14 mouse cellular contexts compared by ENCODE assay signal in genomic region chr10:80382641-80383365, GRCm38 (mm10). TPM values are rescaled to one million over a fixed set of nuclear protein-coding genes. Genes with fewer than 3 reads are reported as not detected.
DNase-seq lines count a peak whose midpoint lies in the region; ATAC-seq lines count a peak whose summit lies in the region.
"Had no signal": no experiment of that assay in that cellular context is flagged by ENCODE, and none has a peak within 500 bp of the region (broad histone marks: within the 10 kb centered on the region; RNA-seq: fewer than 3 reads in every experiment).

No protein-coding gene starts in this region.

- H3K4me2 ChIP-seq in limb, embryonic 13.5 days (replicated peaks) = peak overlapping the region; percentile 95; the same call in 1 of the 2 replicates
- peak overlapping the region; percentile 91 for H3K4me2 ChIP-seq in forebrain, embryonic 12.5 days
- H3K4me2 ChIP-seq in hindbrain, embryonic 13.5 days = peak overlapping the region; percentile 100
- peak overlapping the region; percentile 95 for H3K4me2 ChIP-seq in midbrain, embryonic 16.5 days (ENCODE audit: low read length)
- H3K4me2 ChIP-seq: heart, embryonic 12.5 days; liver, embryonic 11.5 days had no signal

- no peak overlapping the region for H3K27ac ChIP-seq in limb, embryonic 13.5 days
- H3K27ac ChIP-seq in limb, embryonic 10.5 days = no peak overlapping the region
- no peak overlapping the region for H3K27ac ChIP-seq in forebrain, embryonic 12.5 days
- H3K27ac ChIP-seq in hindbrain, embryonic 13.5 days = no peak overlapping the region
- H3K27ac ChIP-seq in midbrain, embryonic 16.5 days (ENCODE audit: low read length) = no peak overlapping the region
- H3K27ac ChIP-seq: kidney, postnatal 0 days had no signal

- H3K36me3 ChIP-seq in limb, embryonic 13.5 days = peaks cover 56% of the 10 kb centered on the region
- H3K36me3 ChIP-seq in limb, embryonic 10.5 days = peaks cover 63% of the 10 kb centered on the region
- H3K36me3 ChIP-seq in forebrain, embryonic 12.5 days (replicated peaks) = peaks cover 56% of the 10 kb centered on the region
- H3K36me3 ChIP-seq in hindbrain, embryonic 13.5 days = peaks cover 56% of the 10 kb centered on the region
- peaks cover 40% of the 10 kb centered on the region for H3K36me3 ChIP-seq in midbrain, embryonic 16.5 days (ENCODE audit: control insufficient read depth, insufficient read depth, low read length)

- no peak overlapping the region for H3K9ac ChIP-seq in limb, embryonic 13.5 days
- H3K9ac ChIP-seq in forebrain, embryonic 12.5 days = no peak overlapping the region
- peak overlapping the region; percentile 100 for H3K9ac ChIP-seq in hindbrain, embryonic 13.5 days
- H3K9ac ChIP-seq in midbrain, embryonic 16.5 days (ENCODE audit: low read depth, low read length) = no peak overlapping the region
- H3K9ac ChIP-seq: heart, embryonic 12.5 days had no signal

- WGBS in limb, embryonic 13.5 days = 78% methylated on average over 7 of the region's 7 CpGs
- WGBS in limb, embryonic 10.5 days = 93% methylated on average over 7 of the region's 7 CpGs
- WGBS in forebrain, embryonic 12.5 days = 90% methylated on average over 7 of the region's 7 CpGs
- WGBS in hindbrain, embryonic 13.5 days = 87% methylated on average over 7 of the region's 7 CpGs
- WGBS in midbrain, embryonic 16.5 days = 73% methylated on average over 7 of the region's 7 CpGs

- H3K4me3 ChIP-seq in limb, embryonic 13.5 days = 0 out of 2 replicates have a peak overlapping the region, but pooled peaks have one; percentile 12
- no peak overlapping the region for H3K4me3 ChIP-seq in limb, embryonic 10.5 days
- no peak overlapping the region for H3K4me3 ChIP-seq in forebrain, embryonic 12.5 days (replicated peaks)
- H3K4me3 ChIP-seq in hindbrain, embryonic 13.5 days = peak overlapping the region; percentile 98
- peak overlapping the region; percentile 8; the same call in 1 of the 2 replicates for H3K4me3 ChIP-seq in midbrain, embryonic 16.5 days (ENCODE audit: low read depth, low read length)
- H3K4me3 ChIP-seq: heart, embryonic 12.5 days had no signal

- H3K9me3 ChIP-seq in limb, embryonic 13.5 days = no peaks in the 10 kb centered on the region
- no peaks in the 10 kb centered on the region for H3K9me3 ChIP-seq in limb, embryonic 10.5 days (replicated peaks)
- no peaks in the 10 kb centered on the region for H3K9me3 ChIP-seq in forebrain, embryonic 12.5 days
- H3K9me3 ChIP-seq in hindbrain, embryonic 13.5 days = no peaks in the 10 kb centered on the region
- no peaks in the 10 kb centered on the region for H3K9me3 ChIP-seq in midbrain, embryonic 16.5 days (replicated peaks; ENCODE audit: control insufficient read depth, low read length, poor library complexity, severe bottlenecking)
- H3K9me3 ChIP-seq: heart, embryonic 12.5 days had no signal

- DNase-seq in limb, embryonic 10.5 days (ENCODE audit: low spot score) = no peak
- no peak for DNase-seq in embryo, embryonic 9.5 days (ENCODE audit: extremely low spot score)
- DNase-seq in spleen, adult 12 weeks (ENCODE audit: low spot score) = no peak
- no peak for DNase-seq in adipocyte (ENCODE audit: low spot score)
- DNase-seq: gastrocnemius, postnatal 14 days; layer of hippocampus, adult 9-11 months had no signal

- H3K4me1 ChIP-seq in limb, embryonic 13.5 days = peaks cover 34% of the 10 kb centered on the region
- H3K4me1 ChIP-seq in limb, embryonic 10.5 days = peaks cover 35% of the 10 kb centered on the region
- peaks cover 33% of the 10 kb centered on the region for H3K4me1 ChIP-seq in forebrain, embryonic 12.5 days
- H3K4me1 ChIP-seq in hindbrain, embryonic 13.5 days (replicated peaks) = peaks cover 47% of the 10 kb centered on the region
- peaks cover 30% of the 10 kb centered on the region for H3K4me1 ChIP-seq in midbrain, embryonic 16.5 days (ENCODE audit: control insufficient read depth, insufficient read depth, low read length)

- no peaks in the 10 kb centered on the region for H3K27me3 ChIP-seq in limb, embryonic 13.5 days
- H3K27me3 ChIP-seq in limb, embryonic 10.5 days (ENCODE audit: low read depth, poor library complexity, severe bottlenecking) = no peaks in the 10 kb centered on the region
- no peaks in the 10 kb centered on the region for H3K27me3 ChIP-seq in forebrain, embryonic 12.5 days
- H3K27me3 ChIP-seq in hindbrain, embryonic 13.5 days = no peaks in the 10 kb centered on the region
- no peaks in the 10 kb centered on the region for H3K27me3 ChIP-seq in midbrain, embryonic 16.5 days (ENCODE audit: control insufficient read depth, insufficient read depth, low read depth, low read length)
- H3K27me3 ChIP-seq: heart, embryonic 12.5 days had no signal

- no peak for ATAC-seq in limb, embryonic 13.5 days (ENCODE audit: low FRiP score, low read depth)
- no peak for ATAC-seq in forebrain, embryonic 12.5 days (ENCODE audit: low FRiP score)
- no peak for ATAC-seq in hindbrain, embryonic 13.5 days (ENCODE audit: low FRiP score)
- ATAC-seq in midbrain, embryonic 16.5 days = no peak
- ATAC-seq: lung, postnatal 0 days had no signal

RNA-seq across cellular contexts. Expression of gene Mex3d, which starts 4.7 kb away (rescaled TPM):
- polyA plus RNA-seq in limb, embryonic 13.5 days (2015; fragmentation: Nextera tagmentation; extraction: Ambion mirVana) = 9.2 and 9.5 TPM in 2 replicates
- polyA plus RNA-seq in limb, embryonic 10.5 days (2016; fragmentation: Nextera tagmentation; extraction: Ambion mirVana) = 7.2 and 7.5 TPM in 2 replicates
- polyA plus RNA-seq in forebrain, embryonic 12.5 days (2016; fragmentation: Nextera tagmentation; extraction: Ambion mirVana) = 17.3 and 21.3 TPM in 2 replicates
- 14.8 and 16.5 TPM in 2 replicates for polyA plus RNA-seq in hindbrain, embryonic 13.5 days (2015; fragmentation: Nextera tagmentation; extraction: Ambion mirVana)
- polyA plus RNA-seq in midbrain, embryonic 16.5 days (2015; fragmentation: Nextera tagmentation; extraction: Ambion mirVana) = 13.6 and 15.0 TPM in 2 replicates

RNA-seq across cellular contexts. Expression of gene Mbd3, which starts 16.5 kb away (rescaled TPM):
- 276 and 288 TPM in 2 replicates for polyA plus RNA-seq in limb, embryonic 13.5 days (2015; fragmentation: Nextera tagmentation; extraction: Ambion mirVana)
- polyA plus RNA-seq in limb, embryonic 10.5 days (2016; fragmentation: Nextera tagmentation; extraction: Ambion mirVana) = 453 and 469 TPM in 2 replicates
- 312 and 327 TPM in 2 replicates for polyA plus RNA-seq in forebrain, embryonic 12.5 days (2016; fragmentation: Nextera tagmentation; extraction: Ambion mirVana)
- 230 TPM in 2 replicates for polyA plus RNA-seq in hindbrain, embryonic 13.5 days (2015; fragmentation: Nextera tagmentation; extraction: Ambion mirVana)
- polyA plus RNA-seq in midbrain, embryonic 16.5 days (2015; fragmentation: Nextera tagmentation; extraction: Ambion mirVana) = 174 and 188 TPM in 2 replicates

RNA-seq across cellular contexts. Expression of gene Uqcr11, which starts 23.8 kb away (rescaled TPM):
- 443 and 459 TPM in 2 replicates for polyA plus RNA-seq in limb, embryonic 13.5 days (2015; fragmentation: Nextera tagmentation; extraction: Ambion mirVana)
- polyA plus RNA-seq in limb, embryonic 10.5 days (2016; fragmentation: Nextera tagmentation; extraction: Ambion mirVana) = 651 and 677 TPM in 2 replicates
- polyA plus RNA-seq in forebrain, embryonic 12.5 days (2016; fragmentation: Nextera tagmentation; extraction: Ambion mirVana) = 371 and 400 TPM in 2 replicates
- 575 and 577 TPM in 2 replicates for polyA plus RNA-seq in hindbrain, embryonic 13.5 days (2015; fragmentation: Nextera tagmentation; extraction: Ambion mirVana)
- polyA plus RNA-seq in midbrain, embryonic 16.5 days (2015; fragmentation: Nextera tagmentation; extraction: Ambion mirVana) = 455 and 532 TPM in 2 replicates

RNA-seq across cellular contexts. Expression of gene Plk5, which starts 26.5 kb away (rescaled TPM):
- polyA plus RNA-seq in limb, embryonic 13.5 days (2015; fragmentation: Nextera tagmentation; extraction: Ambion mirVana) = 1.2 and 2.2 TPM in 2 replicates
- 0.31 and 0.48 TPM in 2 replicates for polyA plus RNA-seq in limb, embryonic 10.5 days (2016; fragmentation: Nextera tagmentation; extraction: Ambion mirVana)
- polyA plus RNA-seq in forebrain, embryonic 12.5 days (2016; fragmentation: Nextera tagmentation; extraction: Ambion mirVana) = 0.23 and 0.40 TPM in 2 replicates
- 1.2 and 1.7 TPM in 2 replicates for polyA plus RNA-seq in hindbrain, embryonic 13.5 days (2015; fragmentation: Nextera tagmentation; extraction: Ambion mirVana)
- 9.6 and 11.0 TPM in 2 replicates for polyA plus RNA-seq in midbrain, embryonic 16.5 days (2015; fragmentation: Nextera tagmentation; extraction: Ambion mirVana)
- polyA plus RNA-seq: heart, embryonic 12.5 days had no signal

RNA-seq across cellular contexts. Expression of gene Adamtsl5, which starts 34.6 kb away (rescaled TPM):
- polyA plus RNA-seq in limb, embryonic 13.5 days (2015; fragmentation: Nextera tagmentation; extraction: Ambion mirVana) = 2.0 and 2.4 TPM in 2 replicates
- 0.39 and 0.48 TPM in 2 replicates for polyA plus RNA-seq in limb, embryonic 10.5 days (2016; fragmentation: Nextera tagmentation; extraction: Ambion mirVana)
- polyA plus RNA-seq in forebrain, embryonic 12.5 days (2016; fragmentation: Nextera tagmentation; extraction: Ambion mirVana) = 0.17 and 0.55 TPM in 2 replicates
- 0.42 and 0.66 TPM in 2 replicates for polyA plus RNA-seq in hindbrain, embryonic 13.5 days (2015; fragmentation: Nextera tagmentation; extraction: Ambion mirVana)
- 0.38 and 0.40 TPM in 2 replicates for polyA plus RNA-seq in midbrain, embryonic 16.5 days (2015; fragmentation: Nextera tagmentation; extraction: Ambion mirVana)

Comparison
In these comparisons a context has a peak if more than half of its experiments do, and no peak if none do; other contexts are left out.
1. H3K4me3 ChIP-seq: peak in limb, embryonic 13.5 days (single experiment), hindbrain, embryonic 13.5 days (single experiment) and midbrain, embryonic 16.5 days (single experiment); none in limb, embryonic 10.5 days (single experiment) and forebrain, embryonic 12.5 days (single experiment).
2. Peak in every context shown above with its lines, with median percentiles within 50 percentile points of each other: H3K4me2 ChIP-seq.